Mouse (Mus musculus): Measurements from ENCODE around the gene Mlh3. TPM values are rescaled to one million over a fixed set of nuclear protein-coding genes. Genes with fewer than 3 reads are reported as not detected.

Mlh3 gene
- 9.8 TPM for polyA plus RNA-seq (2014; fragmentation: Illumina TruSeq; extraction: RNeasy Lipid Tissue Mini Kit (QIAGEN cat#74804); ENCODE audit: low read depth, low replicate concordance)

DNA sequence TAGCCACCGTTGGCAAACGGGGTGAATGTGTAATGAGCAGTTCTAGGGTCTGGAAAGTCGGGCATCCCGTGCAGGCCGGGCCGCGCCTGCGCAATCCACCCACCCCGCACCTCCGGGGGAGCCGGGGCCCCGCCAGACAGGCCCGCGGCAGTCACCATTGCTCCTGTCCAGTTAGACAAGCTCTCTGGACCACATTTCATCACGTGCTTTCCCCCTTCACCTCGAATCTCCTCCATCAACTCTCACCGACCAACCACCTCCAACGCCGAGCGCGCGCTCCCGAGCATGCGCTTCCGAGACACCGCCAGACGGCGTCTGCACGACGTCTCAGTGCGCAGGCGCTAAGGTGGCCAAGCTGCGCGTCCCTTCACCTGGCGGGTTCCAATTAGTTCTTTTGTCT, at the start of gene Mlh3:
Gene Mlh3, minus strand, starts transcription at position 281 of the 400 bp plus-strand sequence.

DNA sequence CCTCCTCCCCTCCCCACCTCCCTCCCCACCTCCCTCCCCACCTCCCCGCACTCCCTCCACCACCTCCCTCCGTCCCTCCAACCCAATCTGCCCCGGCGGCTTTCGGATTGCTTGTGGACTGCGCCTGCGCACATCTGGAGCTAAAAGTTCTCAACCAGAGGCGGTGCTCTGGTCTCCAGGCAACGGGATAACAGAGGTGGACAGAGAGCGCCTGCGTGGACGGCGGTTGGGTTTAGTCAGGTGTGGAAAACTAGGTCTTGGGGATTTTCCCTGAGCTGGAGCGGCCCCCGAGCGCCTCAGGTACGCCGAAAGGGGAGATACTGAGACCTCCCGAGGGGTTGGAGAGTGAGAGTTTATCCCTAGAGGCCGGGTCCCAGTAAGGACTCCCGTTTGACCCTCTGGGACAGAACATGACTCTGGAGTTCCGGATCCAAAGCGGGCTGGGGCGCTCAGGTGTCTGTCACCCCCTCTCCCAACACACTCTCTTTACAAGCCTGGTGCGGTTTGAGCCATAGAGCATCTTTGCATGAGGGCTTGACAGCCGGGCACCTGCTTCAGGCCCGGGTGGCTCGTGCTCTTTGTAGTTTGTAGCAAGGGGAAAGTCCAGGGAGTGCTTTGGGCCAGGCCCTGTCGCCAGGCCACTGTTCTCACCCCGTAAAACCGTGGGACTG, 18.2 kb upstream of the Mlh3 start, which contains the start of gene Zc2hc1c:
Gene Zc2hc1c, plus strand, starts transcription at position 106 of the 671 bp plus-strand sequence.

DNA sequence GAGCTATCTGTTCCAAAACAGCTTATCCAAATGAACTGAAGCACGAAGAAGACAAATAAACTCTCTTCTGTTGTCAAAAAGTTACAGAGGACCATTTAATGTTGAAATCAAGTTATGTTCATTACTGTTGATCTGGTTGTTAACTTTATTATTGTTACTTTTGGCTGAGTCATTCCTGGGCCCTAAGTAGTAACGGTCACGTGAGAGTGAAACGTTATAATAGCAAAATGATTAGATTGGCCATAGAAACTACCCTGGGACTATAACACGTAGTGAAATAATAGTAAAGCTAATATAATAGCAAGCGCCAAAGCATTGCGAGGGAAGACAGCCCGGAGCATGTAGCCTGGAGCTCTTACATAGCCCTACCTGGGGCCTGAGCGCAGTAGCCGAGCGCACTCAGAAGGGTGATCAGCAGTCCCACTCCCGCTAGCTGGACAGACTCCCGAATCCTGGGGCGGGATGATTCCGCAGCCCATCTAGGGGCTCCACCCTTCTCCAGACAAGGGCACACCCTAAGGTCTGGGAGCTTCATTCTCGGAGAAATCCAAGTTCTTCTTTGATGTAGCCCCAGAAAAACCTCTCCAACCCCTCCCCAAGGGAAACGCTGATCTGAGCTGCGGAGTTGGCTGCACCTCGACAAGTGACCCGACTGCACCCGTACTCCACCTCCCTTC, 17.5 kb upstream of the Mlh3 start, which contains the start of gene Acyp1:
Gene Acyp1, minus strand, starts transcription at position 630 of the 677 bp plus-strand sequence.

DNA sequence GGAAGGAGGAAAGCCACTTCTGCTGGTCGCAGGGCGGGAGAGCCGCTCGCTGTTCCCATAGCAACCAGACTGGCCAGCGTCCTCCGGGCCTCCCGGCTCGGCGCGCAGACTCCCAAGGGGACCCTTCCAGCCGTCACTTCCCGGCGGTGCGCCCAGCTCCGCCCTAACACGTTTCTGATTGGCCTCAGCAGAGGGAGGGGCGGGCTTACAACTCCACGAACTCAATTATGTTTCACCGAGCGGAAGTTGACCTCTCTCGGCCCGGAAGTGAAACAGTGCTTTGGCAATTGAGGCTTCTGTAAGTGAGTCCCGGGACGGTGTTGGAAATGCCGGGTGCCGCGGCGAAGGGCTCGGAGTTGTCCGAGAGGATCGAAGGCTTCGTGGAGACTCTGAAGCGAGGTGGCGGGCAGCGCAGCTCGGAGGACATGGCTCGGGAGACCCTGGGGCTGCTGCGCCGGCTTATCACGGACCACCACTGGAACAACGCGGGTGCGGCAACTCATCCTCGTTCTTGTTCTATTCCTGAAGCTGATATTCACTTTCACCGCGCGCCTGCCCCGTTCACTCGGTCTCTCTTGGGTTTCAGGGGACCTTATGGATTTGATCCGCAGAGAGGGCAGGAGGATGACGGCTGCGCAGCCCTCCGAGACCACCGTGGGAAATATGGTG, 51.0 kb downstream of the Mlh3 start, which contains the start of gene Eif2b2:
Gene Eif2b2, plus strand, starts transcription at position 246 of the 669 bp plus-strand sequence.

Other genes with a start within 250 kb of the Mlh3 start
- gene Prox2, start 159.8 kb downstream of the Mlh3 start, polyA plus RNA-seq (2014; fragmentation: Illumina TruSeq; extraction: RNeasy Lipid Tissue Mini Kit (QIAGEN cat#74804); ENCODE audit: low read depth, low replicate concordance), result 2.2 TPM
- 505 TPM for gene Dlst, start 159.8 kb downstream of the Mlh3 start, polyA plus RNA-seq (2014; fragmentation: Illumina TruSeq; extraction: RNeasy Lipid Tissue Mini Kit (QIAGEN cat#74804); ENCODE audit: low read depth, low replicate concordance)
- gene Rps6kl1, start 119.3 kb downstream of the Mlh3 start, polyA plus RNA-seq (2014; fragmentation: Illumina TruSeq; extraction: RNeasy Lipid Tissue Mini Kit (QIAGEN cat#74804); ENCODE audit: low read depth, low replicate concordance), result 1.9 TPM
- gene Pgf, start 92.8 kb downstream of the Mlh3 start, polyA plus RNA-seq (2014; fragmentation: Illumina TruSeq; extraction: RNeasy Lipid Tissue Mini Kit (QIAGEN cat#74804); ENCODE audit: low read depth, low replicate concordance), result 5.2 TPM
- gene Eif2b2, start 51.1 kb downstream of the Mlh3 start, polyA plus RNA-seq (2014; fragmentation: Illumina TruSeq; extraction: RNeasy Lipid Tissue Mini Kit (QIAGEN cat#74804); ENCODE audit: low read depth, low replicate concordance), result 33.5 TPM
- gene Acyp1, start 17.8 kb upstream of the Mlh3 start, polyA plus RNA-seq (2014; fragmentation: Illumina TruSeq; extraction: RNeasy Lipid Tissue Mini Kit (QIAGEN cat#74804); ENCODE audit: low read depth, low replicate concordance), result 37.1 TPM
- 1.8 TPM for gene Zc2hc1c, start 18.0 kb upstream of the Mlh3 start, polyA plus RNA-seq (2014; fragmentation: Illumina TruSeq; extraction: RNeasy Lipid Tissue Mini Kit (QIAGEN cat#74804); ENCODE audit: low read depth, low replicate concordance)
- gene Nek9, start 68.8 kb upstream of the Mlh3 start, polyA plus RNA-seq (2014; fragmentation: Illumina TruSeq; extraction: RNeasy Lipid Tissue Mini Kit (QIAGEN cat#74804); ENCODE audit: low read depth, low replicate concordance), result 88.3 TPM
- 181 TPM for gene Tmed10, start 104.2 kb upstream of the Mlh3 start, polyA plus RNA-seq (2014; fragmentation: Illumina TruSeq; extraction: RNeasy Lipid Tissue Mini Kit (QIAGEN cat#74804); ENCODE audit: low read depth, low replicate concordance)
- 31.4 TPM for gene Fos, start 203.3 kb upstream of the Mlh3 start, polyA plus RNA-seq (2014; fragmentation: Illumina TruSeq; extraction: RNeasy Lipid Tissue Mini Kit (QIAGEN cat#74804); ENCODE audit: low read depth, low replicate concordance)